Mouse (Mus musculus) lung, postnatal 4 days (tissue): ENCODE data around the gene Gstt1.
A peak's percentile ranks its signal among the peaks of the same experiment; 100 is the strongest.
"Not testable (repeated sequence)": the region's sequence is repeated elsewhere in the genome, so short reads cannot be mapped to it uniquely, and the experiment has no call there.

Experiments used
- DNase-seq, 2 experiments: peaks; one replicate each; pipeline ENCODE4 v3.0.0; 2021

Gstt1 gene

DNA sequence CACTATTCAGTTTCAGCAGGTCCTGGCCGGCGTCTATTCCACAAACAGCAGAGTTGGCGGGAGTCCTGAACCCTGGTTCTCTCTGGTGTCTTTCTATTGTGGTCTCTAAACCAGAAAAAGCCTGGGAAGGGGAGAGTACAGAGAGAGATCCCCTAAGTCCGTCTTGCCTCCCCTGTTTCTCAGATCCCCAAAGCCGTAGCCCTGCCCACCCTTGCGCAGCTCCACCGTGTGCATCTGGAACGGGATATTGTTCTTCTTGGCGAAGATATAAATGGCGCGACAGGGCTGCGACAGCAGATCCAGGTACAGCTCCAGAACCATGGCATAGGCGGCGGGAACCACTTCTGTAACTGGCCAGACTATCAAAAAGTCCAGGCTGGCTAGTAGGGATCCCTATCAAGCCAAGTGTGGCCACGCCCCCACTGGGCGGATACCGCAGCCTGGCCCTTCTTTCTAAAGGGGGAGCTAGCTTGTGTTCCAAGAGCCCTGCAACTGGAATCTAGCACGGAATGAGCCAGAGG is at the start of gene Gstt1:
Gene Gstt1 (minus strand): TSS at position 409 of the 521 bp plus-strand sequence.
- peak; percentile 72 to 78 for DNase-seq

DNA sequence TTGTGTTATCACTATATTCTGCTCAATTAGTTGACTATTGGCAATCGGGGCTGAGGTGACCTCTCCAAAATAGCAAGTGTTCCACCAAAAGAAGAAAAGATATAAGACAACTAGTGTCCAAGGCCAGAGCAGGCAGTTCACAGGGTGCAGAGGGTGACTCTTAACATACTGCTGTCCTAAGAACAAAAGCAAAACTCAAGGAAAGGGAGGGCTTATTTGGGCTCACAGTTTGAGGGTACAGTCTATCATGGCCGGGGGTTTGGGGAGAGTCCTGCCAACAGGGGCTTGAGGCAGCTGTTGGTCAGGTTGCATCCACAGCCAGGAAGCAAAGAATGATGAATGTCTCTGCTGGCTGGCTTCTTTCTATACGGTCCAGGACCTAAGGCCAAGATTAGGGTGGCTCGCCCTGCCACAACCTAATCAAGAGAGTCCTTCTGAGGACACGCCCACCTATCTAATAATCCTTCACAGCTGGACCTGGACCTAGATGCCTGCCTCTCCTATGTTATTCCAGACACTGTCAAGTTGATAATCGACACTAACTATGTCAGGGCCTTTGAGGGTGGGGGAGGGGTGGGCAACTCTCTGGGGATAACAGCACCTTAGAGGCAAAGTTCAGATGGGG is 47.0 kb upstream of the Gstt1 start:
- DNase-seq = no peak

DNA sequence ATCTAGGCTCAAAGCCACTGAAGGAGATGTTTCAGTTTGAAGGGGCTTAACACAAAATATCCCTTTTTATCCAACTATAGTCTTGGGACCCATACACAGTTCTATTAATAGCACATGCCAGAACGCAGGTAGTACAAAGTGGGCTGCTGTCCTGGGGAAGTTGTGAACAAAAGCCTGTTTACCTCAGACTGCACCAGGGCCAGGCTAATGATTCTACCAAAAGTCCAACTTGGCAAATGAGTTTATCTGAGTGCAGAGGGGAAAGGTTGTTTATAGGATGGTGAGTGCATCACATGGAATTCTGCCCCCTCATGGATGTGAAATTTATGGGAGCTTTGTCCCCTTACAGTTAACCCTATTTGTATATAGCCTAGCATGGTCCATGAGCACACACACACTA is 46.4 kb upstream of the Gstt1 start:
- no peak for DNase-seq

DNA sequence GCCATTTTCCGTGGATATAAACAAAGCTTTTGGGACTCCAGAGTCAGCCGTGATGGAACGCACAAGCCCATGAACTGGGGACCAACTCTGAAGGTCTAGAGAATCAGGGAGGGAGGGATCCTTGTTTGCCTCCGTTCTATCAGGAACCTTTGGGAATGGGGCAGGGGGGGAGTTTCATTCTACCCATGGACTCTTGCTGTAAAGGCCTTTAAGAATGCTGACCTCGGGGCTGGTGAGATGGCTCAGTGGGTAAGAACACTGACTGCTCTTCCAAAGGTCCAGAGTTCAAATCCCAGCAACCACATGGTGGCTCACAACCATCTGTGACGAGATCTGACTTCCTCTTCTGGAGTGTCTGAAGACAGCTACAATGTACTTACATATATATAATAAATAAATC is 45.5 kb upstream of the Gstt1 start:
- not testable (repeated sequence) for DNase-seq

DNA sequence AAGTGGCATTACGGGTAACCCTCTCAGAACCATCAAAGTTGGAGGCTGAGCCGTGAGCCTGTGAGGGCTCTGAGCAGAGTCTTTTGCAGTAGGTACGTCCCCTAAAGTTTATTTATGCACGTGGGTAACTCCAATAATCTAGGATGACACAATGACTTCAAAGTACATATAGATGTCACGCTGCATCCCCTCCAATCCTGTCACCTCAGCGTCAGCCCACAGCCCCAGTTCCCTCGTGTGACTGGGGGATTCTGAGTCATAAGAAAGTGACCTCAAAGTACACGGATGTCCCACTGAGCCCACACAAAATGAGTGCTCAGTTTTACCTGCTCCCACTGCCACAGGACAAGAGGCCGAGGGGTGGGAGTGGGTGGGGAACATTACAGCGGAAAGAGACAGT is 40.7 kb upstream of the Gstt1 start:
- DNase-seq = no peak

DNA sequence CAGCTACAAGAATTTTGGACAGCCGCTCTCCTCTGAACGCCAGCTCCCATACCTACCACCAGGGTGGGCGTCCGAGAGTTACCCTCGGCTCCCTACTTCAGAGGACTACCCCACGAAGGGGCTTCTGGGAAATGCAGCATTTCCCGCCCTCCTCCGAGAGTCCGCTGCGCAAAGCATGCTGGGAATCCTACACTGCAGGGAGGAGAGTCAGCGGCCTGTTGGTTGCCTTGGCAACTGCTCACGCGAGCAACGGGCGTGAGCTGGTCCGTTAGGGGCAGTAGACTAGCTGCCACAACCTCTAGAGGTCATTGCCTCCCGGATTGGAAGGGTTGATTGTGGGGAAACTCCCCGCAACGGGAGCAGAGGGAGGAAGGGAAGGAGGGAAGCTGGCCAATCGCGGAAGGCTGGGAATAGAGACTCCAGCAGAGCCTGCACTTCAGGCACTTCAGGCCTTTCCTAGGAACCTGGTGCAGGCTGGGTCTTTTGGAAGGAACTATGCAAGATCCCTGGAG is 38.9 kb upstream of the Gstt1 start, which contains the start of gene Gstt2:
Gene Gstt2 (minus strand): TSS at position 177 of the 512 bp plus-strand sequence.
- DNase-seq = peak; percentile 93 to 96

DNA sequence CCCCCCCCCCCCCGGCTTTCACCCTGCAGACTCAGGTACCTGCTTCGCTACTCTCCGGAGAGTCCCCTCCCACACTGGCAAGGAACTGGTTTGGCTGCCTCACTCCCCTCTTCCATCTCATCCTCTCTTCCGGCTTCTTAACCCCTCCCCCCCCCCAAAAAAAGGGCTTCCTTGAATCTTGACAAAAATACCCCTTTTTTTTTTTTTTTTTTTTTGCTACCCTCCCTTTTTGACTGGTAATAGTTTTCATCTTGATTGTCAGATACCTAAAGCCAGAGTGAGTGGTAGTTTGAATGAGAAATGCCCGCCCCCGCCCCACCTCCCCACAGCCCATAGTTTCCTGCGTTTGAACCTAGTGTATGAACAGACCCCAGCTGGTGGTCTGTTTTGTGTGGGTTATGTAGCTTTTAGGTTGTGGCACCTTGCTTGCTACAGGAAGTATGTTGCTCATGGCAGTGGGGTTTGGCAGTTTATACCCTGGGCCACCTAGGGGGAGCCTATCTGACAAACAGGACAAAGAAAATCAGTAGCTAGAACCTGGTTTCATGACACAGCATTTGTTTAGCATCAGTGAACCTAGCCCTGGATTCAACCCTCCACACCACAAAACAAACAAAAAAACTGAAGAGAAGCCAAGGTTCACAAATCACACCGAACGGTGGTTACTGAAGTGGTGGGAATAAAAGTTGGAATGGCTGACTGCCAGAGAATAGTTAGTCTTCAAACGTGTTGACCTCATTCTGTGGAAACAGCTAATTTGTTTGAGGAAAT is 37.6 kb upstream of the Gstt1 start:
- DNase-seq = peak in 1 of 2 experiments; percentile 41

DNA sequence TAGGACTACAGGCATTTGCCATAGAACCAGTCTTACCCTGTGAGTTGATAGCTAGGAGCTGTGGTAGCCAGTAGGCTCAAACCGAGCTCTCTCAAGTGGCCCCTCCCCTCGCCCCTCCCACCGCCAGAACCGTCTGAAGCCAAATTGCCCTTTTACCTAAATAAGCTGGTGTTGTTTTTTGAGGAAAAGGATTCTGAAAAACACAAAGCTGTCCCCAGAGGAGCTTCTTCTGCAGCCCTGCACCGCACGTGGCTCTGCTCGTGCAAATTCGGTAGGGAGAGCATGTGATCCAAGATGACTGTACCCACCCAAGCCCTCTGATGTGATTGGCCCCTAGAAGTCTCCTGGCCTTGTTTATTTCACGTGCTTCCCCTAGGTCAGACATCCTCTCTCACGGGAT is 36.9 kb upstream of the Gstt1 start:
- DNase-seq = peak; percentile 66 to 70

DNA sequence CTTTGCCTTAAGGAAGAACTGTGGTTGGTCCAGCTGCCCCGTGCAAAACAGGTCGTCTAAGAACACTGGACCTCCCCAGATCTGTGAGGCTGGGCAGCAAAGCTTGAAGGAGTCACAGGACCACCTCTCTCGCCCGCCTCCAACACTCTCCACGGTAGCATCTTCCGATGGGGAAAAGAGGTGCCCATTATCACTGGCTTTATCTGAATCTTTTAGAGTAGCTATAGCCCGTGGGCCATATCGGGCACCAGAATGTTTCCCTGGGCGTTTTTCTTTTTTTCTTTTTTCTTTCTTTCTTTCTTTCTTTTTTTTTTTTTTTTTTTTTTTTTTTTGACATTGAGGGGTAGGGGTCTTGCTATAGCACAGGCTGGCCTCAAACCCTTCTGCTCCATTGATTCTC is 36.3 kb upstream of the Gstt1 start:
- no peak for DNase-seq

DNA sequence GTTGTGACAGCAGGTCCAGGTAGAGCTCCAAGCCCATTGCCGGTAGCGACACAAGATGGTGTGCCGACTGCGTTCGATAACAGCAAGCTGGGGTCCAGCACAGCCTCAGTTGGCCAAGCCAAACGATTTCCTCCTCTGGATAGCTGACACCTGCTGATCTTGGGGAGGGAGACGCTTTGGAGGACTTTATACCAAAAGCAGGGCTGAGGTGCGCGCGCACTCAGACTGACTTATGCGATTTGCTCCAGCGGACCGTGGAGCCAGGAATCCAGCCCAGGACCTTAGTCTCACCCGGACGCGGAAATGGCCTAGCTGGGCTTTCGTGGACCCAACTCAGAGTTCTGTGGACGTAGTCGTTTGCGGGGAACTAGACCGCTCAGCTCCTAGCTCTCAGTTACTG is 35.9 kb upstream of the Gstt1 start:
- peak; percentile 84 for DNase-seq

DNA sequence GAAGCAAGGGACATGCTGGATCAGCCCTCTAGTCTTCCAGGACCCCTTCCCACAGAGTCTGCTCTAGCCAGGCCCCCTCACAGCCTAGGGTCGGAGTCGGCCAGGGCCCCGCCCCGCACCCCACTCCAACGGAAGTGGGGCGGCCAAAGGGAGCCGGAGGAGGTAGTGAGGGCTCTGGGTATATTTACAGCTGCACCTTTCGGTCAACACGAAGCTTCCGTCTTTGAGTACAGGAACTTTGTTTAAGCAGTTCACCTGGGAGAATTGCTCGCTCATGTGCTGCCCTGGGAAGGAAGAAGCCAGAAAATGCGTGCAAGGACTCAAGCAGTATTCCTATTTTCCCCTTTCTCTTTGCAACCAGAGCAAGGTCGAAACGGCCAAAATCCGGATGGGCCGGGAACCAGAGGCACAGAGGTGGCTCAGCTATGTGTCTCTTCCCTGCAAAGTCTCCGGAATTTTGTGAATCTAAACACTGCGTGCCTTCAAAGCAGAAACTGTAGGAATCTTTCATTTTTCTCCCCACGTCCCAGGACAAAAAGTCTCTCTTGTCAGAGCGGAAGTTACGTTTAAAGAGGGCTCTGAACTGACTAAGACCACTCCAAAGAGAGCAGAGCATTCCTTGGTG is 35.2 kb upstream of the Gstt1 start:
- DNase-seq = peak; percentile 53 to 60

DNA sequence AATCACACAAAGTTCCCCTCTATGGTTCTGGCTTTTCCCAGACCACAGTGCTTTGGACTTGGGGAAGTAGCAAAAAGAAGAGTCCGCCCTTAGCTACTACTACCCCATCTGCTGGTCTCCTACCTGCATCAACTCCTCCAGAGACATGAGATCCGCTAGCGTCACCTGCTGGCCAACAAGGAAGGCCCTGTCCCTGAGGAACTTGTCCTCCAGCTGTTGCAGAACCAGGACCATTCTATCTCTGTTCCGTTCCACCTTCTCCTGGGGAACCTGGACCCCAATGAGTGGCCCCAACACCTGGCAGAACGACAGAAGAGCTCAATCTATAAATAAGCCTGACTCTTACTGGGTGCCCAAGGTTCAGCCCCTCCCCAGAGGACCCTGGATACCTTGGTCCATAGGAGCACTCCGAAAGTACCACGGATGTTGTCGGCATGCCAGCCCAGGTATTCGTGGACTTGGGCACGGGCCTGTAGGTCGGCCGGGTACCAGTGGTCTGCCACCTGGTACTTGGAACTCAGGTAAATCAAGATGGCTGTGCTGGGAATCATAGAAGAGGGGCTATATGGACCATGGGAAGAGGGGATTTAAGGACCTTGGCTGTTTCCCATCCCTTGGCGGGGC is 34.0 kb upstream of the Gstt1 start:
- peak; percentile 74 to 80 for DNase-seq

DNA sequence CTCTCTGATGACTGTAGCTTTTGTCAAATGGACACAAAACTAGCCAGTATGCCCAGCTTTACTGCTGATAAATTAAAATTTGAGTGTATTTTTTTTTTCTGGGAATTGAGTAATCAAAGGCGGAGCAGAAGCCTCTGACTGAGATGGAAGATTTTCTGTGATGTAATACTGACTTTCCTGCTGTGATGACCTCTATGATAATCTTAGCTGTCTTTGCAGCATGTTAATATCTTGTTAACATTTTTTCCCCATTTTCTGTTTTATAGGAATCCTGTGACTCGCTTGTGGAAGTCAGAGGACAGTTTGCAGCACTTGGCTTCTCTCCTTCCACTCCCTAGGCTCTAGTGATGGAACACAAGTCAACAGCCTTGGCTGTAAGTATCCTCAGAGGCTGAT is 31.9 kb upstream of the Gstt1 start:
- DNase-seq = no peak

DNA sequence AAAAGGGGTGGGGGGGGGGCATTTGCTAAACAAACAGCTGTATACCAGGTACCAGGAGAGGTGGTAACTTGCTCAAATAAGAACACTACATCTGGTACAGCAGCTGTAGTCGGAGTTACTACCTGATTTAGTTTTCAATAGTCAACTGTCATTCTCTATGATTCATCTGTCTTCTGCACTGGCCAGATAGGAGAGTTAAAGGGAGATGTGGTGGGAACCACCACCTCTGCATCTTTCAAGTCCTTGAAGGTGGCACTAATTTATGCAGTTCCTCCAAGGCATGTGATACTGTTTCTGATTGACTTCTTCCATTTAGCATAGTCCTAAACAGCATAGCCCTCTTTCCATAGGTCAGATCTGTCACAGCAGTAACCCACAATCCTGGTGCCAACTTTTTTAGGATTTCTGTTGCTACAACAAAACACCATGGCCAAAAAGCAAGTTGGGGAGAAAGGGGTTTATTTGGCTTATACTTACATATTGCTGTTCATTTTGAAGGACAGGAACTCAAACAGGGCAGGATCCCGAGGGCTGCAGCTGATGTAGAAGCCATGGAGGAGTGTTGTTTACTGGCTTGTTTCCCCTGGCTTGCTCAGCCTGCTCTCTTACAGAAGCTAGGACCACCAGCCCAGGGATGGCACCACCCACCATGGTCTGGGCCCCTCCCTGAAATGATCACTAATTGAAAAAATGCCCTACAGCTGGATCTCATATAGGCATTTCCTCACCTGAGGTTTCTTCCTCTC is 31.3 kb upstream of the Gstt1 start:
- DNase-seq = no peak

DNA sequence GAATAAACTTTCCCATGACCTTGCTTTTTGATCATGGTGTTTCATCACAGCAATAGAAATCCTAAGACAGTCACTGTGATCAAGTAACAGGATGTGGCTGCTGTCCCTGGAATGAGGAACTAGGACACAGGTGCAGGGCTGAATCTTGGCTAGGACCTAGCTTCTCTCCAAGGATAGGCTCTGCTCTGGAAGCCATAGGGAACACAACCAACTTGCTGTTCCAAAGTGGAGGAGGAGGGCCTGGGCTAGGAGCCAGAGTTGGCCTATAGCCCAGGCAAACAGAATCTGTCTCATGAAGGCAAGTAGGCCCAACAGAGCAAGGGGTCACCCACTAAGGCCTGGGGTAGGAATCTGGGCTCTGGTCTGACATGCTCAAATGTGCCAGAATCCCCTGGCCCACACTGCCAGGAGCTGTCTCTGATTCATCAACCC is 30.1 kb upstream of the Gstt1 start:
- peak; percentile 42 to 78 for DNase-seq

DNA sequence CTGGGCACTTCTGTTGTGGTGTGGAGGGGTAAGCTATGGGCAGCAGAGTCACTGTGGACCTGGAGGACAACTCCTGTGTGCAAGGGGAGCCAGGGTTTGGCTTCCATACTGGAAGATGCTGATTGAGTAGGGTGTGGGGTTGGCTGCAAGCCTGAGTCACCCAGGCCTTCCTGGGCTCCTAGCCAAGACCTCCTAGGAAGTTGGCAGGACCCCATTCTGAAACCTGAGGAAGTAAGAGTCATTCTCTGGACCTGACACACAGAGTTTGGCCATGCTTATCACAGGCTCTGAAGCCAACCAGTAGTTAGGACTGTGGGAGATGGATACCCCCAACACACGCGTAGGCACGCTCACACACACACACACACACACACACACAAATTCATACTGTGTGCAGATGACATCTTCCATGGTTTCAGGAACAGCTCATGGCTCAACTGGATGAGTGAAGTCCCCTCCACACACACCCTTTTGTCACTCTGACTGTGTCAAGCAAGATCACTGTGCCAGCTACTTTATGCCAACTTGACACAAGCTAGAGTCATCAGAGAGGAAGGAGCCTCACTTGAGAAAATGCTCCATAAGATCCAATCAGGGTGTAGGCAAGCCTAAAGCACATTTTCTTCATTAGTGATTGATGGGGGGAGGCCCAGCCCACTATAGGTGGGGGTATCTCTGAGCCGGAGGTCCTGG is 29.4 kb upstream of the Gstt1 start:
- peak; percentile 63 to 74 for DNase-seq

DNA sequence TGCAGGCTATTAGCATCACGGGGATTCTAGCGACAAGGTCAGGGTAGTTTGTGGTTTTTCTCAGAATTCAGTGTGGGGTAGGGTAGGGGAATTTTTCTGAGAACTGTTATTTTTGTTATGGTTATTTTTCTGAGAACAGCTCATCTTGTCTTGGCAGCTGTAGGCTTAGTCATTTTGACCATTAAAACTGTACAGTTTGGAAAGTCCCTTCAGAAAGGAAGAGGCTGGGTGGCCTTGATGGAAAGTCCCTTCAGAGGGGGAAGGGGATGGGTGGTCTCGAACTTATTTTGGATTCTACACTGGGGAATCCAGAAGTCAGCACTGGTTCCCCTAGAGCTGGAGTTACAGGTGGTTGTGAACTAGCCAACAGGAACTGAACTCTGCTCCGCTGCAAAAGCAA is 26.1 kb upstream of the Gstt1 start:
- DNase-seq = no peak

DNA sequence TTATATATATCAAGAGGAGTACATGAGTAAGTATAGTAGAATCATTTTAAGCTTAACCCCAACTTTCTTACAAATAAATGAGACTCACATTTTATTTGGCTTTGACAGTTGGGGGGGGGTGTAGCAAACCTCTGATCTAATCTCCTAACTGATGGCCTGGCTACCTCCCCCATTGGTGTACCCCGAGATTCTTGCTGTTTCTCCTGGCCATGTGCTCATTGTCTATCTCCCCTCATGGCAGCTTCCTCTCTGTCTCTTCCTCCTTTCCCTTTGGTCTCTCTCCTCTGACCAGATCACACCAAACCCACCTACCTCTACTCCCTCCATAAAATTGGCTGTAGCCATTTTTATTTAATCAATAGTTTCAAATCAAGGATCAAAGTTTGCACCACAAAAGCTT is 25.4 kb upstream of the Gstt1 start:
- no peak for DNase-seq

DNA sequence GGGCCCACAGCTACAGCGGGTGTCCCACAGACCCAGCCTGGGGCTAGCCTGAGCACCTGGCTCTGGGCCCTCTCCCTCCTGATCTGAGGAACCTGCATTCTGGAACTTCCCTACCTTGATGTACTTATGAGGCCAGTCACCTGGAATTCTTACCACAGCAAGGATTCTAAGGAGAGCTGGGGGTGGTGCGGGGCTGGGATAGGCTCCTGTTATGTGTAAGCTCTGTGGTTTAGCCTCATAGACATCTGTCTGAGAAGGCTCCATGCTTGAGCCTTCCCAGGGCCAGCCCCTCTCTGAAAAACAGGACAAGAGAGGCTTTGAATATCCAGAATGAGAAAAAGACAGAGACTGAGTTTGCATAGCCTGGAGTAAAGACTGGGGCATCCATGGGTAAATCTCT is 24.1 kb upstream of the Gstt1 start, which contains the start of gene Gstt4:
Gene Gstt4 (minus strand): TSS at position 101 of the 400 bp plus-strand sequence.
- no peak for DNase-seq

DNA sequence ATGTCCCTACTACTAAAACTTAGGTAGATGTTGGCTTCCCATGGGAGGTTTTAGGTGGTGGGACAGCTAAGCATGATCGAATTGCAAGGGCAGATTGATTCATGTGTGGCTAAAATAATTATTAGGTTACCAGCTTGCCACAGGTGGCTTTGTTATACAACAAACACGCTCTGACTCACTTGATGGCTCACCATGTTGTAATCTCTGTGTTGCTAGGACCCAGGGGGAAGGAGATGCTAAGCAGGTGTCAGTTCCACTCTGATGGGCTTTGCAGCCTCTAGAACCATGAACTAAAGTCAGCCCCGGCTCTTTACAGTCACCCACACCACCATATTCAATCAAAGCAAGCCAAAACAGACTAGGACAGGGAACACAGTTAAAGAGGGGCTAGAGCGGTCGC is 21.5 kb upstream of the Gstt1 start:
- DNase-seq = no peak

DNA sequence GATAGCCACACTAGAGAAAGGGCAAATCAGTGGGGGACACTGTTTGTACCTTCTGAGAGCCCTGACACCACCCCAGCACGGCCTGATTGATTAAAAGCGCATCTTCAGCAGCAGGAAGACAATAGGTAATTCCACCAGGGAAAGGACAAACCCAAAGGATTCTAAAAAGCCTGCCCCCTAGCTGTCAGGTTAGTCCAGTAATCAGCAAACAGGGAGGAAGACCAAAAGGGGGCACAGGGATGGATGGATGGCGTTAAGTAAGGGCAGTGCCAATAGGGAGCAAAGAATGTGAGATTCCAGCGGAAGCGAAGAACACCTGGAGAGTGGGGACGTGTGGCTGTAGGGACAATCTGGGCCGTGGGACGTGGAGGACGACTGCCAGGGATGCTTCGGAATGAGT is 20.3 kb upstream of the Gstt1 start:
- no peak for DNase-seq

DNA sequence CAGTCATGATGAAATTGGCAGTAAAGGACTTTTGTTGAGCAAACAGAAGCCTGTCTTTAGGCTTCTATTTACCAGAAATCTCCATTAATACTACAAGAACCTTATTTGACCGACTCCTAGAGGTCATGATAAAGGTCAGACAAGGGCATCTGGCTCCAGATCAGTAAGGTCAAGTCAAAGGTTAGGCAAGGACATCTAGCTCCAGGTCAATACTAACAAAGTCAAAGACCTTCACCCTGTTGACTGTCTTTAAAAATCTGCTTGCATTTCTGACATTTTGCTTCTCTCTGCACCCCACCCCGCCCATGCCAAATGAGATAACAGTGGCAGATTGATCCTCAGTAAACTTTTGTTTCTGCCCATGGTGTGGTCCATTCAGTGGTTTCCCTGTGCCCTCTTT is 5.8 kb upstream of the Gstt1 start:
- no peak for DNase-seq
